Mouse (Mus musculus): ENCODE data around the gene Tmcc3.

- TF ChIP-seq ELF1 (IDR thresholded peaks at IDR 0.05; ENCODE audit: low read depth, low read length) (no peak), BHLHE40 (IDR thresholded peaks at IDR 0.05; ENCODE audit: low read depth, low read length) (no peak), POLR2A (IDR thresholded peaks at IDR 0.05; ENCODE audit: low read depth, low read length) (no peak), ZMIZ1 (IDR thresholded peaks at IDR 0.05; ENCODE audit: low read depth, low read length) (no peak), GABPA (IDR thresholded peaks at IDR 0.05; ENCODE audit: insufficient replicate concordance, low read depth, low read length) (no peak), CTCF (conservative IDR thresholded peaks at IDR 0.05 in 1 of 2, IDR thresholded peaks at IDR 0.05 in 1 of 2; ENCODE audit: low read depth in 2 of 2, low read length in 2 of 2) (no peak), TCF12 (IDR thresholded peaks at IDR 0.05; ENCODE audit: low read depth, low read length) (no peak), HCFC1 (IDR thresholded peaks at IDR 0.05; ENCODE audit: low read depth, low read length) (no peak), TBP (conservative IDR thresholded peaks at IDR 0.05; ENCODE audit: low read depth, low read length) (no peak), KAT2A (IDR thresholded peaks at IDR 0.05; ENCODE audit: insufficient replicate concordance, low read length) (no peak), CHD1 (IDR thresholded peaks at IDR 0.05; ENCODE audit: low read depth, low read length) (no peak), PAX5 (IDR thresholded peaks at IDR 0.05; ENCODE audit: low read length) (no peak), USF2 (conservative IDR thresholded peaks at IDR 0.05; ENCODE audit: low read depth, low read length) (no peak)
These were observed 169.9 kb downstream of the Tmcc3 start for GRCm38 (mm10) chr10:94481613-94482012.
